Mouse (Mus musculus): ENCODE results near the gene Llph.
"Not testable (repeated sequence)": the region's sequence is repeated elsewhere in the genome, so short reads cannot be mapped to it uniquely, and the experiment has no call there.

Gene Llph

GRCm38 (mm10) chr10:120226871-120227661 is at the start of gene Llph:
Llph (plus strand) TSS chr10:120227070.
- peak; percentile 87 for DNase-seq

GRCm38 (mm10) chr10:120182887-120183286 is 44.0 kb upstream of the Llph start:
- DNase-seq: no peak

GRCm38 (mm10) chr10:120183342-120183741 is 43.5 kb upstream of the Llph start:
- DNase-seq: no peak

DNA sequence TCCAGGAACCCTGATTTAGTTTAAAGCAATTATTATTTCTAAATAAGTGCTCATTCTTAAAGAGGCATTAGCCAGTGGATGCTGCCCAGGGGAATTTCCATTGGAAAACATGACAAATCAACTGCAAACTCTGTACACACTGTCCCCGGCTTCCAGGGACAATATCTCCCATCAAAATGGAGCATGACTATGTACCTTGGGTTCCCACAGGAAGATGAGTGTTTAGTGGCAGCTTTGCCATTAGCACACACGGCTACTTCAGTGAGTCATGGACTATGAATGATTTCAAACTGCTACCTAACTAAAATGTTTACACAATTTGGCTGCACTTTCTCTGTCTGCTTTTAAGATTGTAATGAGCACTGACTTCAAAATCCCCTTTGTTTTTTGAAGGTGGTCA is 38.4 kb upstream of the Llph start:
- DNase-seq: no peak

DNA sequence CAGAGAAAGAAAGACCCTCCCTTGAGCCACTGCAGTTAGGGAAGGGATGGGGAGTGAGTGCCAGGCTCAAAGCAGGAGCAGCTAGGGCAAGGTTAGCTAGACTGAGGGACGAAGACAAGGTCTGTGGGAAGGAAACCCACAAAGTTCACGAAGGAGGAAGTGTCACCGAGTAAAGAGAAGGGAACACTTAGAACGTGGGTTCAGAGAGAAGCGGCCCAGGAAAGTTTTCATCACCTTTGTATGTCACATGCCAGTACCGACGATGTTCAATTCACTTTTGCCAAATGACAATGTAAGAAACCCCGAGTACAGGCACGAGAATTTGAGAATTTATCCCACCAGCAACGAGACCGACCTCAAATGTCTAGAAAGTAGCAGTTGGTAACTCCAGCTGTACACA is 37.6 kb upstream of the Llph start:
- no peak for DNase-seq

DNA sequence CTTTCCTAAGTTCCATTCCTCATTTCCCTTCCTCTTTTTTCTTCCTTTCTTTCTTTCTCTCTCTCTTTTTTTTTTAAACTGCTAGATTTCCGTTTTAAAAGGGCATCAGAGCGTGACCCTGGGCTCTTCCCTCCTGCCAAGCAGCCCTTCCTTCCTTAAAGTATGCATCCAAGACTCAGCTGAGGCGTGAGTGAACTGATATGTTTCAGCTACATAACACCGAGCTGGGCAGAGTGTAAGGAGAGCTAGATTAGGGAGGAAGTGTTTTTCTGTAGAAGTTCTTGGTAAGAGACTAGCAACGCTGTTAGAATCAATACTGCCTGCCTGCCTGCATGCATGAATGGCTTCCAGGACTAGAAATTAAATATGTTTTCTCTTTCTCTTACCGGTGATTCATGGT is 37.1 kb upstream of the Llph start:
- DNase-seq: no peak

GRCm38 (mm10) chr10:120191165-120191564 is 35.7 kb upstream of the Llph start:
- DNase-seq: no peak

DNA sequence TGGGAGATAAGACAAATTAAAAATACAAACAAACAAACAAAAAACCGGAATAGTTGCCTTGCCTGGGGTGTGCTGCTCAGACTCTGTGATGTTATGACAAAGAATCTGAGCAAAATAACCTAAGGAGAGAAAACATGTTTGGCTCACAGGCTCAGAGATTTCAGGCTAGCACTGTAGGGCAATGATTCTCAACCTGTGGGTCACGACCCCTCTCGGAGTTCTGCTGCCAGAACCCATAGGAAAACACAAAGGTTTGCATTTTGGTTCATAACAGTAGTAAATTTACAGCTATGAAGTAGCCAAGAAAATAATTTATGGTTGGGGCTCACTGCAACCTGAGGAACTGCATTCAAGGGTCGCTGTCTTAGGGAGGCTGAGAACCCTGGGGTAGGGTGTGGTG is 34.6 kb upstream of the Llph start:
- DNase-seq: no peak

DNA sequence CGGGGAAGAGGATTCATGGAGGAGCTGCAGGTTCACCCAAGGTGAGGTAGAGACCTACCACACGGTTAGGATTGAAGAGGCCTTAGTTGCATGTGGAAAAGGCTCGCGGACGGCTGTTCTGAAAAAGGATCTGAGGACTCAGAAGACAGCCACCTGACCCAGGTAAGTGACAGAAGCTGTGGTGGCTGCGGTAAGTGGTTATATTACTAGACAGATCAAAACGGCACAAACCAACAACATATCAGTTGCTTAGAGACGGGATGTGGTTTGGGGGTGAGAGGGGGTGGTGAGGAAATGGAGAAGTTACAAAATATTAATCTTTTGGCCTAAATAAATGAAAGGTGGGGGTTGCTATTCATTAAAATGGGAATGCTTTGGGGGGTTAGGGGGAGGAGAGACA is 33.6 kb upstream of the Llph start:
- no peak for DNase-seq

DNA sequence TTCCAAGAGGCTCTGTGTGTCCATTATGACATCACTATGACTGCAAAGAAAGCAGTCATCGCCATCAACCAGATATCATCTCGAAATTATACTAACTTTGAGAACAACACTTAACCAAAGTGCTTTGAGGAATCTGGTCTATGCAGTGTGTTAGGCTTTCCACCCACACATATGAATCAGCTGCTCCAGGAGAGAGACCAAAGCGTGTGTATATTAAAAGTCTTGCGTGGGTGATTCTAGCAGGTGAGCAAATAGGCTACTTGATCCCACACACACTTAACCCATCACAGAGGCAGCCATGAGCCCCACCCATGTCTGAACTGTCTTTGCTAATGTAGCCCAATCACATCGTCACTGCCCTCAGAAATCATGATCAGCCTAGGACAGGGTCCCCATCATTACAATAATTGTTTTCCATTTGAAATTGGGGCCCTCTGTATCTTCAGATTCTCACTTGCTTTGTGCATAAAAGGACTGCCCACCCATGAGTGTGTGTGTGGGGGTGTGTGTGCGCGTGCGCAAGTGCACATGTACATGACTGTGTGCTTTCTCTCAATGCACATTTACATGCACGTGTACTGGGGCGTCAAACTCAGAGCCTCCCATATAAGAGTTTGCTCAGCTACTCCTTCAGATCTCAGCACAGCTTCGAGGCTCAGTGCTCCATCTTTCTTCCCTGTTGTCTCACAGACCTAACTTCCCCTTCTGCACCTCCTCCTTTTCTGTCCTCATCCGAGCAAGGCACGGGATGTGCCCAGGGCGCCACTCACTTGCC is 29.6 kb upstream of the Llph start:
- DNase-seq: no peak

DNA sequence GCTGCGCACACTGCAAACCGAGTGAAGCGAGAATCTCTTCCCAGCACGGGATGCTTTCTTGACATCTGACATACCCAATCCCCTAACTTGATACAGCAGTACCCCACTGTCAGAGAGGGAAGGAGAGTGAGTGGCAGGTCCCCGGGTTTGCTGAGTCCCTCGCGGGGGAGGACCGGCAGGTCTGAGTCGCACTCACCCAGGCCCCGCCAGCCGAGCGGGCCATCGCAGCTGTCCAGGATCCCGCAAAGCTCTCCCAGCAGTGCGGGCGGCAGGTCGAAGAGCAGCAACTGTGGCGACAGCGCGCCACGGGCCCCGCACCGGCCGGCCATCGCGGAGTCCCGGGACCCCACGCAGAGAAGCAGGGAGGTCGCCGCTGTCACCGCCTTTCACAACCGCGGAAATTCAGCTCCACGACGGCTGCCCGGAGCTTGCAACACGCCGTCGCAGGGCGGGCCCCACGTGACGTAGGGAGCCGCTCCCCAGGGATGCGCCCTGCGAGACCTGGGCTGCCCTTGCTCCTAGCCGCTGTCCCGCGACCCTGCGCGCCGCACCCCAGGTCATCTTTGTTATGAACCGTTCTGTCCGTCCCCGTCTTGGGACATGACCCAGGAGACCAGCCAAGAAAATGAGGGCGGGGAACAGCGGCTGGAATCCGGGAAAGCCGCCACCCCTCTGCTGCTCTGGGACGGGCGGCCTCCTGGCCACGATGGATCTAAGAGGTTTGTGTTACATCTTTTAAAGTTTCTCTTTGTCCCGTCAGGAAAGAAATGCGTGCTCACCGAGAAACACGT is 25.5 kb upstream of the Llph start, which contains the start of gene Tmbim4:
Tmbim4 (plus strand) TSS at position 460 of the 791 bp plus-strand sequence.
- peak; percentile 17 to 18 for DNase-seq

GRCm38 (mm10) chr10:120201961-120202402 is 24.9 kb upstream of the Llph start, which contains the start of gene Irak3:
Irak3 (minus strand) TSS chr10:120202130.
- DNase-seq: peak; percentile 84 to 91

- no peak for DNase-seq
These were observed 24.2 kb upstream of the Llph start for GRCm38 (mm10) chr10:120202467-120203250.

DNA sequence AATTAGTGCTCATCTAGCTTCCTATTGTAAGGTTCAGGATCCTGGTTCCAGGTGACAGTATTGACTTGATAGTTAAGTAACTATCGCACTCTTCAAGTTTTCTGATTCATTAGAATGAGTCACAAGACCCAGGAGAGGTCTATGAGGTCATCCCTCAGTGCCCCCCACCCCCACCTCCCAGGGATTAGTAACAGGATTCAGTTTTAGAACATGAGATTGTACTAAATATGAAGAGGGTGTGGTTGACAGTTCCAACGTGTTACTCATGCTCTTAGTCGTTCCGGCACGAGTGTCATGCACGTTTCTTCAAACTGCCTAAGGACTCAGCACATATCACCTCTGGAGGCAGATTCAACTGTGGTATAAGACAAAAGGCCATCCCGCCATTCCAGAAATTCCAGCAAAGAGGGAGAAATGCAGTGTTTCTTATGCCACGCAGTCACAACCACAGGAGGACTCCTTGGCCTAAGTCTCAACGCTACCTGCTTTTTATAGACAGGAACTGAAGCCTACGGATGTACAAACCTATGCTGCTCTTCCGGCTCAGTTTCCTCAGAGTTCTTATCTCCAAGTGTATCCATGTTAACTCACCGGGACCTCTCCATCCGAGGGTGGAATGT is 22.2 kb upstream of the Llph start:
- DNase-seq: no peak

DNA sequence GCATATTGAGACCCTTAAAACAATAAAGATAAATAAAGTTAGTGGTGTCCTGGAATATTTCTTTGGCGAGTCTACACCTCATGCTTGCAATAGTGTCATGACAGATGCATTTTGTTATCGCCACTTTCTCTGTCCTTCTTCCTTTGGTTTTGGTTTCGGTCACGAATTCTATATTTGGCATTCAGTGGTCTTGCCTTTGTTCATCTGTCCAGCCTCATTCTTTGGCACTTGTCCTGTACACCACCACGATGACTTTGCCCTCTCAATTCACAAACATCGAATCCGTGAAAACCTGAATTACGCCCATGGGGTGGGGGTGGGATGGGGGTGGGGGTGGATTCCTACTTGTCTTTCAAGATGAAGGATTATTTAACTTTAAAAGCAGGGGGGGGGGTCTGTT is 18.9 kb upstream of the Llph start:
- no peak for DNase-seq

DNA sequence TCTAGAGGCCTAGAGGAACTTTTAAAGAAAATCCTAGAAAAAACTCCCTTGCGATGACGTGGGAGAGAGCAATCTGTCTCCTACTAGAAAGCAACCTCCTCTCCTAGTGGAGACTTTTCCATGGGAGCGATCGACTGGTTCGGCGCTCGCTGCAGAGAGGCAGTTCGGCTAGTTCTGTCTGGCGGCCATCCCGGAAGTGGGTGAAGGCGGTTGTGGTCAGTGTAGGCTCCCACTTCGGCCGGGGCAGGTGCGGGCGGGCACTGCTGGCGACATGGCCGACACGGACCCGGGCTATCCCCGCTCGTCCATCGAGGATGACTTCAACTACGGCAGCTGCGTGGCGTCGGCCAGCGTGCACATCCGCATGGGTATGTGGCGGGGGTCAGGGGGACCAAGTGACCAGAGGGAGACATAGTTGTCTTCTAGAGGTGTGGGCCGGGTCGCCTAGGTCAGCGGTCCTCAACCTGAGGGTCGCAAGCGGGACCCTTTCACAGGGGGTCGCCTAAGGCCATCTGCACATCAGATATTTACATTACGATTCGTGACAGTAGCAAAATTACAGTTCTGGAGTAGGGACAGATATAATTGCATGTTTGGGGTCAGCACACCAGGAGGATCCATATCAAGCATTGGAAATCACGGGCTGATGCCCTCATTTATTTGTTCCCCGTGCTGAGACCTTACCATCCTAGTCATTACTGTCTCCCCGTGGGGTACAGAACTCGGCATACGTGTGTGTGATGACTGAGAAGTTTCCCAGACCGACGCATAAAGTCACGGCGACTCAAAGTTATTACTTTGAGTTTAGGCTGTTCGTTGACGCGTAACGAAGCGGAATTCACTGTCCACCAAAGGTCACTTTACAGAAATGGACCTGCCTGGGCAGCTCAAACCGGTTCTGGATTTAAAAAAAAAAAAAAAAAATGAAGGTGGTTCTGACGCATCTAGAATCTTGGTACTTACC is 18.0 kb upstream of the Llph start:
- peak; percentile 92 to 97 for DNase-seq

DNA sequence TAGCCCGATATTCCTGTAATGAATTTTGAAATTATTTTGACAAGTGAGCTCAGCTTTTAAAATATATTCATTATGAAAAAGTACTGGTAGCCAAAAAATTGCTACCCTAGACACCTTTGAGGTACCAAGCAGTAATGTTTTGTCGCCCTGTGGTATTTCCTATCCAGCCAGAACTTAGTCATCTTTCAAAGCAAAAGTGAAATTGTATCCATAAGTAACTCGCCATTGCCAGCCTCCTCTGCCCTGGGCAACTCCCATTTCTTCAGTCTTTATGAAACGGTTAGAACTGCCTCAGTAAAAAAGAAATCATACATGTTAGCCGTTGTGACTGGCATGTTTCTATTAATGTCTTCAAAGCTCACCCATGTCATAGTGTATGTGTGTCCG is 17.3 kb upstream of the Llph start:
- no peak for DNase-seq

DNA sequence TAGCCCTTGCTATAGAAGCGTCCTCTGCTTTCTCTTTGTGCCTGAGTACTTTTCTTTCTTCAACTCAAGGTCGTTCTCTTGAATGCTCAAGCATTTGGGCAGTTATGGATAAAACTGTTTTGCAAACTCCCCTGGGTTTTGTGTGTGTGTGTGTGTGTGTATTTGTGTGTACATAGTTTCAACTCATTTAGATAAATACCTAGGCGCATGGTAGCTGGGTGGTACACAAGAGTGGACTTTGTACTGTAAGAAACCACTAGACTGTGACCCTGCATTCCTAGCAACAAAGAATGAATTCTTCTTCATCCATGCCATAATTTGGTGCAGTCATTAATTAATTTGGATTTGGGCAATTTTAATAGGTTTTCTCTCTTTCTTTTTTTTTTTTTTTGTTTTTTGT is 16.8 kb upstream of the Llph start:
- DNase-seq: no peak

DNA sequence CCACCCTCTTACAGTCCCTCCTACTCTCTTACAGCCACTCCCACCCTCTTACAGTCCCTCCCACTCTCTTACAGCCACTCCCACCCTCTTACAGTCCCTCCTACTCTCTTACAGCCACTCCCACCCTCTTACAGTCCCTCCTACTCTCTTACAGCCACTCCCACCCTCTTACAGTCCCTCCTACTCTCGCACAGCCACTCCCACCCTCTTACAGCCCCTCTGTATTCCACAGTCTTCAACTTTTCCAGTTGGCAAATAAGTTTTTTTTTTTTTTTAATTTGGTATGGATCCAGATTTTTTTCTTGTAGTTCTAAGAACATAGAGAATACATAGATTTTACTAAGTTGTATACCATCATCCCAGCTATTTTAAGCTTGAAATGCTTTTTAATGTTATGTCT is 9.8 kb upstream of the Llph start:
- not testable (repeated sequence) for DNase-seq

- DNase-seq: no peak
These were observed 7.9 kb upstream of the Llph start for GRCm38 (mm10) chr10:120218996-120219395.
